Mouse (Mus musculus): ENCODE measurements at regions not wholly inside any gene's neighbourhood (a gene's known extent, or its start where the extent isn't known, plus 50 kb on each side); places are given as distances from the start of the nearest gene placed in this dataset.

DNA sequence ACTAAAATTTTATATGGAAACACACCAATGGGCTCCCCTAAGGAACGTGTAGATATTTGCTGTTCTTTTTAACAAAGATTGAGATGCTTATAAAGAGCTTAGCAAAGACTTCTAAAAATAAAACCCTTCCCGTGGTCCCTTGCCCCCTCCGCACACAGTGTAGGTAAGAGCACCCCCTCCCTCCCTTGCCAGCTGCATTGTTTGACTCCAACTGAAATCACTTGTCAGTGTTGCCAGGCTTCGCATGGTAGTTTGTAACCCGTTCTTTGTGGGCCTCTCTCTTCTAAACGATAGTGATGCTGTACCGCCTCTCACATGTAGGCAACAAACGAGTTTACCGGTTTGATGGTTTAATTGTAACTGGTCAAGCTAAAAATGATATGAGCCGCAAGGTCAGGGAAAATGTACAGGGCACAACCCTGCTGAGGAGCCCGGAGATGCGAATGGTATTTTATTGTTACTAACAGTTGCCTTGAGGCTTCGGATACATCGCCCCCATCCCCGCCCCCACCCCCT is 246.0 kb downstream of the Ttll7 start:
- no peak for DNase-seq

DNA sequence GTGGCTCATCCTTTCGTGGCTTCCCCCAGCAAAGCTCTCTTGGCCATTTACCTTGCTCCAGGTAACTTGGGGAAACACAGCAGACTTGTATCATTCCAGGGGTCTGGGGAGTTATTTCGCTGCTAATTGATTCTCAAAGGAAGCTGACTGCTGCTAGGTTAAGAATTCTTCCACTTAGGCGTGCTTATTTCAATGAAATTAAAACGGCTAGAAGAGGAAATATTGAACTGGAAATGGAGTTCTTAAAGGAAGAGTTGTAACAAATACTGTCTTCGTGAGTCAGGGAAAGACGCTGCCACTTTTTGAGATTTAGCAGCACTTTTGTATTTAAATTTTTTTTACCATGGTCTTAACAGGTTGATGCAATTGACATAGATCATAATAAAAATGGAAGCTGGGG is 246.4 kb downstream of the Ttll7 start:
- DNase-seq = no peak

DNA sequence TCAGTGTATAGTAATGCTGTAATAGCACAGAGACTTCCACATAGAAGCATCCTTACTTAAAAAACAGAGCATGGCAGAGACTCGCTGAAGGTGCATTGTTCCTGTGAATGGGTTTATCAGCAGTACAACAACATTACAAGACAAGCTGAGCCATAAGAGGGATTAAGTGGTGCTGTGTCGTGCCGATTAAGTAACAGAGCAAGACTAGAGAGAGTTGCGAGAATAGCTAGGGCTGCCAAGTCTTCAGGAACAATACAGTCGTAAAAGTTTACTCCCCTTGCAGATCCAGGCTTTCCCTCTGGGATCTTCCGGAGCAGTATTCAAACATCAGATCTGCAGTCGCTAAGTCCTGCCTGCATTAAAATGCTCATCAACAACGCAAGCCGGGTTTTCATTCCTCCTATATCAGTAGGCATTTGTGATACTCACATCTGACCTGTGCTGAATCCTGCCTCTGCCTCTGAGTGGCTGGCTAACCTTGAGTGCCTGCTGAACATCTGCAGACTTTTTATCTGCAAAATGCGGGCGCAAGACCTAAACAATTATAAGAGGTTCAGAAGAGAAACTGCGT is 247.1 kb downstream of the Ttll7 start:
- DNase-seq = no peak

DNA sequence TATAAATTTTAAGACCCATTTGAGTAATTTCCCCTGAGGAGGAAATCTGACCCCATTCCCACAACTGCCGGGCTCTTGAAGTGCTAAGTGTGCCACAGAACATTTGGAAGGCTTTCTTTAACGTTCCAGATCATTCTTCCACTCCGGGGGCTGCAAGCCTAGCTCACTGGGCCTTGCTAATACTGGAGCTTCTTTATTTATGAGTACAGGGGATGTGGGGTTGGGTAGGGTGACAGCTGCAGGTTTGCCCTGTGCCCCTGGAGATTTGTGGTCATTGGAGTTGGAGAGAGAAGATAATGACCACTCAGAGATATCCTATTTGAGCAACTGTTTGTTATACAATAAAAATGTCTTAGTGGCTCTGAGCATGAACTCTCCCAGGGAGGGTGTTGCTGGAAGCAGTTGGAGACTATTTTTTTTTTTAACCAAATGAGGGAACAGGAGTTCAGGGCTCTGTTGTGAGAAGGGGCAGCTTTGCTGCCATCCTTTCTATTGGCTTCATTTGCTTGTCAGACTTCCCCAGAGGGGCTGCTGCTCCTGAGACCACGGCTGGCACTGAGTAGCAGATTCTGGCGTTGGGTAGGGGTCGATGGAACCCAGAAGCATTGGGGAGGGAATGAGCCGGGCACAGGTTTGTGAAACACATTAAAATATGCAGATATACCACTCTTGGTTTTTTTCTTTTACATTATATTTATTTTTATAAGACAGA is 249.0 kb downstream of the Ttll7 start:
- DNase-seq = no peak

DNA sequence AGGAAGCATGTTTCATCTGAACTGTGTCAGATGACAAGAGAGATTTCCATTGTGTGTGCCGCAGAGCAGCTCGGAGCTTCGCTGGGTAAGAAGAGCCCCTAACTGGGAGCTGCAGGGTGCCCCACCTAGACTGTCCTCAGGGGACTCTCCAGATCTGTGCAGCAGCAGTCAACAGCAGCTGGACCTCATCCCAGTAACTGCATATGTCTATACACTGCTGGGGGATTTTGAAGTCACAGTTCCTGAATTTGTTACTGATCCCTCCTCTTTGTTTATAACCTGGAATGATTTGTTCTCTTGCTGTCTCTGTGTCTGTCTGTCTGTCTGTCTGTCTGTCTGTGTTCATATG is 249.6 kb downstream of the Ttll7 start:
- no peak for DNase-seq

DNA sequence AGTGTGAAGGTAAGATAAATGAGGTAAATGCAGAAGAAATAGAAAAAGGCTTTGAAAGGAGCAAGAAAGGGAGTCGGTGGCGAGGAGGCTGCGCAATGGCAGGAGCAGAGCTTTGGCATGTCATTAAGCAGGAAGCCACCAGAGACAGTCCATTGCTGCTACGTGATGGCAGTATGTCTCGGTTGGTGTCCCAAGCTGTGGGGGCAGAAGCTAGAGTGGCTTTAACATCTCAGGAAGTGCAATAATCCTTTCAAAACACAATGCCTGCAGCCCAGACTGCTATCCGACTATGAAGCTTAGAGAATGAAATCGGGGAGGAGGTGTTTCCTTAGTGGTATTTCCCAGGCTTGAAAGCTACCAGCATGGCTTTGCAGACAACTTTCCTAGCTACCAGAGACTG is 251.3 kb downstream of the Ttll7 start:
- no peak for DNase-seq

DNA sequence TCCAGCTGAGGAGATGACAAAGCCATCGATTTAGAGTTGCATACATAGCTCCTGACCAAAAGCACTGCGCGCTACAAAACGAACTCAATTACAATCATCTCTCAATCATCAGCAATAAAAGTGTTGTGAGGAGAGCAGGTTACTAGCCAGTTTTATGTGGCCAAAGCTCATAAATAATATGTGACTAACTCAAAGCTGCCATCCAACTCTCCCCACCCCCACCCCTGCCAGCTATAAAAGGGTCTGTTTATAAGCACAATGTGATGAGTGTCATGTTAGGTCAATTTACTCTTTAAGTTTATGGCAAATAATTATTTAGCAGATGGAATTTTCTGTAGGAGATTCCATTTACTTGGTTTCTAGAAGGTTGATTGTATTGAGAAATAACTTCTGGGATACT is 265.4 kb downstream of the Ttll7 start:
- no peak for DNase-seq

DNA sequence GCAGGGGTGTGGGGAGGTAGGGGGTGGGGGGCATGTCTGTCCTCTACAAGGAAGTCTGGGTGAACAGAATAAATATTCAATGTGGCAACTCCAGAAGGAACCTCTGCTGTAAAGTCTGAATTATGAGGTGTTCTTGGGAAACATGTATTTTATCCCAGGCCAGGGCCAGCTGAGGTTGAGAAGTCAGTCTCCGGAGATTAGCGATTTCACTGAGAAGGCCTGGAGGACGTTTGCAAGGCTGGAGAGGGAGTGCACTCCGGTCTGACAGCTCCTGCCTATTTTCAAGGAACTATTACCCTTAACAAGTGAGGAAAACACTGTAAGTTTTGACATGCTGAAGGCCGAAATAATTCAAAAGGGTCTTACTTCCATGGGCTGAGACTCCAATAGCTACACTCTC is 265.9 kb downstream of the Ttll7 start:
- no peak for DNase-seq

DNA sequence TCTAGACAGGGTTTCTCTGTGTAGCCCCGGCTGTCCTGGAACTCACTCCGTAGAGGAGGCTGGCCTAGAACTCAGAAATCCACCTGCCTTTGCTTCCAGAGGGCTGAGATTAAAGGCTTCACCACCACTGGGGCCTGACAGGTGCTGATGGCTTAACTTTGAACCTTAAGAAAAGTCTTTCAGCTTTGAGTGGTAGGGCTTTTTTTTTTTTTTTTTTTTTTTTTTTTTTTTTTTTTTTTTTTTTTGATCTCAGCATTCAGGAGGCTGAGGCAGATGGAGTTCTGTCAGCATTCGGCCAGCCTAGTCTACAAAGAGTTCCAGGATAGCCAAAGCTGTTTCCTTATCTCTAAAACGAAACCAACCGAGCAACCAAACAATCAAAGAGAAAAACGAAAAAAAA is 266.5 kb downstream of the Ttll7 start:
- no peak for DNase-seq

DNA sequence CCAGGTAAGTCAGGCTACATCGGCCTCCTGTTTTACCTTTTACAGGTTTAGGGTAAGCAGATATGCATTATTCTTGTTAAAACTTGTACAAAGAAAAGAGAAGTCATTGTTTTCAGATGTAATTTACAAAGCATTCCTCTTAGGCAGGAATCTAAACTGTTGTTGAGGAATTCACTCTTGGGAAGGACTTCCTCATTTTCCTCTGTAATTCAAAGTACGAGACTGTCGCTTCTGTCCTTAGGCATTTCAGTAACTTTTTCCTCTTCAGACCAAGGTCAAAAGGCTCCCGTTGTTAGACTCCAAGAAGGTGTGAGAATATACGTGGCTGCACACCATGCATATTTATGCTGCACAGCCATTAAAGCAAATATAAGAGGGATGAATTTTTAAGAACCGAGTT is 269.7 kb downstream of the Ttll7 start:
- no peak for DNase-seq

DNA sequence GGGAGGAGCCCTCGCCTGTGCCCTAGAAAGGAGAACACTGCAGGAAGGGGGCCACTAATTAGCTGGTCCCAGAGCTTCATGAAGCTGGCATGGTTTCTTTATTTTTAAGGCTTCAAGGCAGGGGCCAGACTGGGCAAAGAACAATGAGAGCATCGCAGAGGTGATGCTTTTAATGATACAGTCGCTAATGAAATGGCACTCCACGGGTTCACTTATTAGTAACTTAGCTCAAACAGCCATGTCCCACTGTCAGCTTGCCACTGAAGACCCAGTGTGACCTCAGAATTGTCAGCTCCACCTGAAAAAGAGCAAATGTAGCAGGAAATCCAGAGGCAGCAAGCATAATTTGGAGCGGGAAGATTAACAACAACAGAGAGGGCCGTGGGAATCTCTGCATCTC is 275.6 kb downstream of the Ttll7 start:
- no peak for DNase-seq

DNA sequence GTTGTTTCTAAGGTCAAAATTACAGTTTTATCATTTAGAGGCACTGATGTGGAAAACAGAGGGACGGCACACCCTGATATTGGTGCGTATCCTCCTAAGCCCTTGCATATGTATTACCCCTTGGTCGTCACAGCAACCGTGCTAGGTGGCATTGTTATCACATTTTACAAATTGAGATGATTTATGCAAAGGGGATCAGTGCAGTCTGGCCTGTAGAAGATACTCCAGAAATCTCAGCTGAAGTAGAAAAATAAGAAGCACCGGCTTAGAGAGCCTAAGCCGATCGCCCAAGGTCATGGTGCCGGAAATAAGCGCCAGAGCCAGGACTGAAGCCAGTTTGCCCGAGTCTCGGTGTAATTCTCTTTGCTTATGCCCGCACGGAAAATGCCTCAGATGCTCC is 280.7 kb downstream of the Ttll7 start:
- DNase-seq = no peak

DNA sequence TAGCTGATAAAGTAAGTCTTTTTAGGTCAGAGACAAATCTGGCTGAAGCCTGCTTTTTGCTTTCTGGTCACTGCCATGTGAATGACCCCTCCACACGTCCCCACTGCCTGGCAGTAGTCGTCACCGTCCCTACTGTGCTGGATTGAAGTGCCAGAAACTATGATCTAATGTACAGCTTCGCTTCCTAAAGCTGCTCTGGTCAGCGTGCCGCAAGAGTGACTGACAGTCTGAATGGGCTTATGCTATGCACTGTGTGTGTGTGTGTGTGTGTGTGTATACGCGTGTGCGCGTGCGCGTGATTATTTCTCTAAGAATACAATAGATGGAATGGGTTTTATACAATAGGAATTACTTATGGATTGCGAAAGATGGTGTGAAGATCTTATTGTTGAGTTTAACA is 281.2 kb downstream of the Ttll7 start:
- no peak for DNase-seq

DNA sequence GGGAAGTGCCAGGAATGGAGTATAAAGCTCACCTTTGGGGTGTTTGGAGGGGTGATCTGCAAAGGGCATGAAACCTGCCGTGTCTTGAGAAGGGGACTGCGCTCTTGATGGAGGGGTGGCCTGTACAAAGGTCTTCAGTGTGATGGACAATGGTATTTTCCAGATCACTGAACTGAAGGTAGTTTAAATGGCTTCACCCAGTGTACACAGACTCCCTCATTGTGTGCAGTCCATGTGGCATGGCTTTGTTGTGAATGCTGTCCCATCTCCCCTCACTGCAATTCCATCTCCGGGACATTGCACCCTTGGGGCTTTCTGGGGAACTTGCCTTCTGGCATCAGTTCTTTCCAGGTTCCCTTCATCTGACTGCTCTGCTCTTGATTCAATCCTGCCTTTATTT is 288.2 kb downstream of the Ttll7 start:
- no peak for DNase-seq

DNA sequence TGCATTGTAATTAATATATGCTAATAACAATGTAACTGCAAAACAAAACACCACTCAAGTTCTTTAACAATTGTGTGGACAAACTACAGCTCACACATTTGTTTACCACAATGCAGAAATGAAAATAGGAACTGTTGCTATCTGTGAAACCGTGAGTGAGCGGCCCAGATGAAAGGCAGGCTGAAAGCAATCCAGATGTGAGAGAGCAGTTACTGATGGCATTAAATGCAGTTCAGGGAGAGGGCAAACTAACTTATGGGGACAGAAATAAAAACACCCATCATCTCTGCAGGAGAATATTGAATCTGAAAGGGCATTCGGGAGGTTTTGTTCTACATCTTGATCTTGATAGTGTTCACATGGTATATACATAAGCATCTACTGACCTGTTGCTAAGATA is 301.3 kb downstream of the Ttll7 start:
- DNase-seq = no peak

DNA sequence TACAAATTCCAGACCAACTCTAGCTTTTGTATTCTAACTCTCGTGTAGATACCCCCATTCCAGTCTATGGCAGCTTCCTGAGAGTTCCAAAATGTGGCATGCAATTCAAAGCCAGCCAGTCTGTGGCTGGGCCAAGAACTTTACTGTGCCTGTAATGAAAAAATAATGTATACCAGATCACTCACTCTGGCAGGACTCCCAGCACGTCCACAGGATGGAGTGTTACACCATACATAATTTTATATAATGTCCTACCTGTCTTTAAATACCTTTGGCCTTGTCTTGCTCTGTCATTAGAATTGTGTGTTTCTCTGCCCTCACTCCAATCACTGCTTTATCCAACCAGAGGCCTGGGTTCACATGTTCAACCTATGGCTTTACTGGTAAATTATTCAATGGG is 301.8 kb downstream of the Ttll7 start:
- no peak for DNase-seq

DNA sequence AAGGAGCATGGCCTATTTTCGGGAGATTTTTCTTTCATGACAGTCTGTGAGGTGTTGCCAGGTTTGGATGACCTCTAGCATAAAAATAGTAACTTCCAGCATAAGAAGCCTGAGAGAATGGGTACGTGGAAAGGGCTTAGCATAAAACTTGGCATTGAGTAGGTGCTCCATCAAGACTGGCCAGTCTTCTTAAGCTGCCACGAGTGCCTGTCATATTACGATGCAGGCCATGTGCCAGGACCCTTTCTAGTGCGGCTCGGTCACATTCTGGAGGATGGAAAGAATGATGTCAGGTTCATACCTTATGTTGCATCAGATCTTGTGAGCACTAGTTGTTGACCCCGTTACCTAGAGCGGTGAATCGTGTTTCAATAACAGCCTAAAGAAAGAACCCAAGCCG is 311.0 kb downstream of the Ttll7 start:
- DNase-seq = no peak

DNA sequence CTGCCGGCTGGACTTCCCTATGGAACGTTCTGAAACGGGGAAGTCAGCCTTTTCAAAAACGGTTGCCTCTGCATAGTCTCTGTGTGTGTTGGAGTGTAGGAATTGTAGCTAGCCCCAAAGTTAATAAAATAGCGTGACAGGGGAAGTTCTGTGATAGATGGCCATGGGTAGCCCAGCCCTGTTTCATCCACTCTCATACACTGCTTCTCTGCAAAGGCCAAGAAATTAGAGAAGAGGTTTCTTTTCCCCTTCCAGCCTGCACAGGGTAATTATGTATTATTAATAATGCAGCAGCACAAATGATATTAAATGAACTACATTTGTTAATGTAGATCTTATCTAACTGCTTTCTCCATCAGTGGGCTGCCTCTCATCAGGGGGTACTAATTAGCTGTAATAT is 311.4 kb downstream of the Ttll7 start:
- DNase-seq = no peak

DNA sequence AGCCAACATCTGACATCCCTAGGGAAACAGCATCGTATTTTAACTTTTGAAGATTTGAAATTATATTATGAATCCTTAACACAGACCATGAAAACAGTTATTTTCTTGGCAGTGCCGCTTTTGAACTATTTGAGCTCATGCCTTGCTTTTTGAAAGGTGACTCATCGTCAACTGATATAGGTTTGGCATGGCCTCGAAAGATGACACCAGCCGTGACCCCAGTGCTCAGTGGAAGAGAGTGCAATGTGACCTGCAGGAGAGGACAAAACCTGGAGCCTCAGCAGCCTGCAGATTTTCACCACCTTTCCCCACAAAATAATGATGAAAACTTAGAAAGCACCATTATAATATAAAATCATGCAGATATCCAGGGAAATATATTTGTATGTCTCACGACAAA is 312.8 kb downstream of the Ttll7 start:
- DNase-seq = no peak

DNA sequence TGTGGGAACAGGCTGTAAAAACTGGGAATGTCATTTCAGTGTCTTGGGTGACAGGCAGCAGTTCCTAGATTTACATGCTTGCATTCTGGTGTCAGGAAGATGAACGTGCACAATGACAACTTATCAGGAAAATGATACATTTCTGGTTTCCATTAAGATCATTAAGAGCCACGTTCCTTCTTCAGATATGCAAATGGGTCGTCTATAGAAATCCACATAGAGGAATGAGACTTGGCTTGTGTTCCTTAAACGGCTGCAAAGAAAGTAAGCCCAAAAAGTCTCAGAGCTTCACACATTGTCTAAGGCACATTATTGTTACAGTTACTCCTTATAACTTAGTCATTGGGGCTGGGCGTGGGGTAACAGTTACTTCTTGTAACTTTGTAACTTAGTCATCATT is 314.4 kb downstream of the Ttll7 start:
- DNase-seq = no peak

DNA sequence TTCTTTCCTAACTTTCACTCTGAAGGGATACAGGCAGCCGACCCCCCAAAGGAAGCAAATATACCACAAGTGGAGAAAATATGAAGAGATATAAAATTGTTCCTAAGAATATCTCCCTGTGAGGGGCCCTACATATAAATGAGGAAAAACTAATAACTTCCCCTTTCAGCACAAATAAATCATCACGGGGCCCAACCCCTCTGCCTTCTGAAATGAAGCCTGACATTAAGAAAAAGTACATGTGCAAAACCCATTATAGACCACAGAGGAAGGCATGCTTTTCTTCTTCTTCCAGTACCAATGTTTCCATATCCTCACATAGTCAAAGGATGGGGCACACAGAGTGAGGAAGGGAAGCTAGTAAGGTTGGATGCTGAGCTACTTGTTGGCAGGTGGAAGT is 317.0 kb downstream of the Ttll7 start:
- no peak for DNase-seq

DNA sequence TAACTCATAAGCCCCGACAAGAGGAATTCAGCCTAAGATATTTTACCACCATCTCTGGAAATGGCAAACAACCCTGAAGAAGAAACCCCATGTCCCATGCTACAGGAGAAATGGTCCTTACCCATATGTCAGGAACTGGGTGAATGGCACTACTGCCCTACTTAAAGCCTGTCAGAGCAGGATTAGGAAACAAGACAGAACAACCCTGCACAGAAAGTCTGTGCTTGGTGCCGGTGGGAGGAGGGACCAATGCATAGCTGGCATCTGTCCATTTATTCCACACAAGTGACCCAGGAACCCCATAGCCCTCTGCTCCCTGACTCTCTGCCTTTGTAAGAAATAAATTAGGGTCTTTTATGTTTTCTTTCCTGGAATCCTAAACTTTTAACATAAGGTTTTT is 317.9 kb downstream of the Ttll7 start:
- no peak for DNase-seq

DNA sequence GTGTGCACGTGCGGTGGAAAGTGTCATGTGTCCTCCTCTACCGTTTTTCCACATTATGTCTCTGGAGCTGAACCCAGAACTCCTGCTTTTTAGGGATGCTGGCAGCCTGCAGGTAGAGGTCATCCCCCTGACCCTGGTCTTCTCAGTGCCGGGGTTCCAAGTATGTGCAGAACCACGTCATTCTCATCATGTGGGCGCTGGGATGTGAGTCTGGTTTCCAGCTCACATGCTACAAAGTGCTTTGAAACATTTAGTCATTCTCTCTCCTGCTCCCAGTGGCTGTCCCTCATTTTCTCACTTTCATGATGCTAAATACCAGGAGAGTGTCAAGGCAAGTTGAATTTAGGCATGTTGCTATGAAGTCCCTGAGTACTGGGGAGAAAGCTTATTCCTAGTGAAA is 326.6 kb downstream of the Ttll7 start:
- DNase-seq = no peak

DNA sequence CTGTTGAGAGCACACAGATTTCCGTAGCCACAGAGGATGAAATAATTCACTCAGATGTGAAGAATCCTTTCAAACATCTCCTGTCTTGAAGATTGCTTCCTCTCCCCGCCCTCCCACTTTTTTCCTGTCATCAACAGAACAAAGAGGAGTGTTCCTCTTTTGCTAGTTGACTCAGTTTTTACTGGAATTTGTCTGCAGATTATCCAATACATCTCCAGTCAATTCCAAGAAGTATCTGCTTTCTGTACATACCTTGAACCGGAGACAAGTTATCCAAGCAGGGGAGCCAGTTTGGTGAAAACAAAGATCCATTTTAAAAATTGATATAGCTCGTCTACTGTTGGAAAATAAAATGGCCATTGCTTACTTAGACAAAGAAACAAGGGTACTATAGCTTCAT is 328.5 kb downstream of the Ttll7 start:
- DNase-seq = no peak
